Mouse (Mus musculus): ENCODE data around the gene Letm1. TPM values are rescaled to one million over a fixed set of nuclear protein-coding genes. Genes with fewer than 3 reads are reported as not detected.

The Letm1 gene
- polyA plus RNA-seq, 1 experiment from 2014 or later: 56.3 TPM

GRCm38 (mm10) chr5:33720852-33721490 is 61.6 kb downstream of the Letm1 start:
- Histone ChIP-seq H3K36me3 (replicated peaks) (no peaks in the 10 kb centered on the region), H3K27me3 (replicated peaks; ENCODE audit: low read depth, poor library complexity, severe bottlenecking) (peaks cover 85% of the 10 kb centered on the region), H3K9me3 (no peaks in the 10 kb centered on the region), H3K4me3 (peak overlapping the region; percentile 77), H3K4me1 (peaks cover 62% of the 10 kb centered on the region), H3K27ac (replicated peaks) (peak overlapping the region; percentile 87)
- whole genome bisulfite sequencing: 12% methylated on average over 8 of the region's 8 CpGs
- DNase-seq (ENCODE audit: low spot score): no peak

DNA sequence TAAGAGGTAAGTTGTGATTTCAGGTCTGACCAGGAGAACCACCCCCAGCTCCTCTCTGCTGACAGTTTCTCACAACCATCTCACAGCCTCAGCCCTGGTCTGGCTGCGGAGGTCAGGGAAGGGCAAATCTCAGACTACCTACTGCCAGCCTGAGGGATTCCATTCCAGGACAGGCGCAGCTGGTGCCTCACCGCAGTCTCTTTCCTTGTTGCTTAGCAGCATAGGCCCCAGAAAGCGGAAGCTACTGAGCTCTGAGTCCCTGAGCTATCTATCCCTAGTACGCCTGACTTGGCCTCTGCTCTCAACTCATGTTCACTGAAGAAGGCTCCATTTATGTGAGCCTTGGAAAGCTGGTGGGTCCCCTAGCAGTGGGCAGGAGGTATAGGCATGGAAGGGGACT is 64.2 kb downstream of the Letm1 start:
- H3K27ac ChIP-seq (replicated peaks): peak overlapping the region; percentile 5; the same call in 1 of the 2 replicates

GRCm38 (mm10) chr5:33716467-33716866 is 66.2 kb downstream of the Letm1 start:
- Histone ChIP-seq H3K4me1 (peaks cover 33% of the 10 kb centered on the region), H3K36me3 (replicated peaks) (no peaks in the 10 kb centered on the region), H3K4me3 (no peak overlapping the region), H3K9me3 (no peaks in the 10 kb centered on the region), H3K27ac (replicated peaks) (no peak overlapping the region; the same call in 1 of the 2 replicates), H3K27me3 (replicated peaks; ENCODE audit: low read depth, poor library complexity, severe bottlenecking) (peaks cover 79% of the 10 kb centered on the region)
- DNase-seq (ENCODE audit: low spot score): peak; percentile 26
- WGBS: 77% methylated on average over 6 of the region's 6 CpGs

More for the DNA sequence above, 64.2 kb downstream of the Letm1 start:
- Histone ChIP-seq H3K9me3 (no peaks in the 10 kb centered on the region), H3K36me3 (replicated peaks) (no peaks in the 10 kb centered on the region), H3K27me3 (replicated peaks; ENCODE audit: low read depth, poor library complexity, severe bottlenecking) (peaks cover 85% of the 10 kb centered on the region), H3K4me1 (peaks cover 52% of the 10 kb centered on the region), H3K4me3 (no peak overlapping the region)
- no peak for DNase-seq (ENCODE audit: low spot score)
- 66% methylated on average over 5 of the region's 5 CpGs for WGBS

- WGBS: 53% methylated on average over 2 of the region's 2 CpGs
- no peak overlapping the region for H3K4me3 ChIP-seq
- peaks cover 66% of the 10 kb centered on the region for H3K27me3 ChIP-seq (replicated peaks; ENCODE audit: low read depth, poor library complexity, severe bottlenecking)
- H3K9me3 ChIP-seq: no peaks in the 10 kb centered on the region
- peaks cover 21% of the 10 kb centered on the region for H3K4me1 ChIP-seq
- H3K36me3 ChIP-seq (replicated peaks): no peaks in the 10 kb centered on the region
- peak overlapping the region; percentile 66 for H3K27ac ChIP-seq (replicated peaks)
- DNase-seq (ENCODE audit: low spot score): no peak
Measured at GRCm38 (mm10) chr5:33715182-33715581, 67.4 kb downstream of the Letm1 start.

DNA sequence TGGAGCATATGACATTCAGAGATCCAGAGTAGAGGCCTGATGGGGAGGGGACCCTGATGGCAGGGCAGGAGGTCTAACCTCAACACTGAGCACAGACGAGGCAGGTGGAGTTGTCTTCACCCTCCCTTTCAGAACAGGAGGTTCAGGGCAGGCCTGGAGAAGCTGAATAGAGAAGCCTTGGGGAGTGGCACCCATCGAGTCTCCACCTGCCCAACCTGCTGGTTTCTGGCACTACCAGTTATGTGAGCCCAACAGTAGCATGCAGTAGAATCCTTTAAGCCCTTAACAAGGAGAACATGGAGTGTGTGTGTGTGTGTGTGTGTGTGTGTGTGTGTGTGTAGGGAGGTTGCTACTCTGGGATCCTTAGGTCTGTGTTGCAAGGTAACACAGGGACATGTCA is 70.1 kb downstream of the Letm1 start:
- H3K36me3 ChIP-seq (replicated peaks): no peaks in the 10 kb centered on the region
- 74% methylated on average over 2 of the region's 2 CpGs for WGBS
- peaks cover 46% of the 10 kb centered on the region for H3K27me3 ChIP-seq (replicated peaks; ENCODE audit: low read depth, poor library complexity, severe bottlenecking)
- peaks cover 19% of the 10 kb centered on the region for H3K4me1 ChIP-seq
- no peak for DNase-seq (ENCODE audit: low spot score)
- no peaks in the 10 kb centered on the region for H3K9me3 ChIP-seq
- H3K4me3 ChIP-seq: no peak overlapping the region
- no peak overlapping the region for H3K27ac ChIP-seq (replicated peaks)

DNA sequence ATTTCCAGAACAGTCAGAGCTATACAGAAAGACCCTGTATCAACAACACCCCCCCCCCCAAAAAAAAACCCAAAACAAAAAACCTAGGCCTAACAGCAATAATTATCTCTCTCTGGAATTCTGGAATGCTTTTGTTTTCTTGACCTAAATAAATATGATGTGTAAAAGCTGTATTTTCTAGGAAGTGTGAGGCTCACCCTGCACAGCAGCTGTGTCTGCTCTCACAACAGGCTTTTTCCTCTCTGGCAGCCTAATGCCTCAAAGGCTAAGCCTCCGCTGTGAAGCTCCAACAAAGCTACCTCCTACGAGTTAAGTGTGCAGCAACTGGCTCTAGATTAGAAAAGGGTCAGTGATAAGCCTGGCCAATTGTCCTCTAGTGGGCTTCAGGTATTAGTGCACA is 73.6 kb downstream of the Letm1 start:
- 53% methylated on average over 2 of the region's 2 CpGs for WGBS
- Histone ChIP-seq H3K36me3 (replicated peaks) (no peaks in the 10 kb centered on the region), H3K27me3 (replicated peaks; ENCODE audit: low read depth, poor library complexity, severe bottlenecking) (peaks cover 40% of the 10 kb centered on the region), H3K4me1 (peaks cover 38% of the 10 kb centered on the region), H3K27ac (replicated peaks) (no peak overlapping the region), H3K4me3 (no peak overlapping the region), H3K9me3 (no peaks in the 10 kb centered on the region)
- DNase-seq (ENCODE audit: low spot score): no peak

DNA sequence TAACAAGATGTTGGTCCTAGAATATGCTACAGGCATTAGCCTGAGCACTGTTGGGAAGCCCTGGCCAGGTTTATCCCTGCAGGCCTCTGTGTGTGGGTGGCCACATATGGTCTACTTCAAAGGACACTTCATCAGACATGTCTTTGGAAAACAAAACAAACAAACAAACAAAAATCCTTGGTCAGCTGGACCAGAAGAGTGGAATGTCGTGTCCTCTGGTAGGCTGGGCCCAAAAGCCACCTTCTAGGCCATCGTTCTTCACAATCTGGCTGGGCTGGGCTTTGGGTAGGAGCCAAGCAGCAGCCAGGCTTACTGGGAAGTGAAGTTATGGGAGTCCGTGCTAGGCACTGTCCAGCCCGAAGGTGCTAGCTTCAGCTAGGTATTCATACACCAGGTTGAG is 75.5 kb downstream of the Letm1 start:
- Histone ChIP-seq H3K9me3 (no peaks in the 10 kb centered on the region), H3K36me3 (replicated peaks) (no peaks in the 10 kb centered on the region), H3K27me3 (replicated peaks; ENCODE audit: low read depth, poor library complexity, severe bottlenecking) (peaks cover 36% of the 10 kb centered on the region), H3K27ac (replicated peaks) (0 out of 2 replicates have a peak overlapping the region, but pooled peaks have one; percentile 8), H3K4me1 (peaks cover 44% of the 10 kb centered on the region), H3K4me3 (no peak overlapping the region)
- DNase-seq (ENCODE audit: low spot score): no peak
- WGBS: 81% methylated on average over 4 of the region's 4 CpGs

- Histone ChIP-seq H3K27me3 (replicated peaks; ENCODE audit: low read depth, poor library complexity, severe bottlenecking) (peaks cover 44% of the 10 kb centered on the region), H3K27ac (replicated peaks) (peak overlapping the region; percentile 75), H3K4me1 (peaks cover 53% of the 10 kb centered on the region), H3K36me3 (replicated peaks) (no peaks in the 10 kb centered on the region), H3K4me3 (no peak overlapping the region), H3K9me3 (no peaks in the 10 kb centered on the region)
- 92% methylated on average over 1 of the region's 1 CpGs for WGBS
- DNase-seq (ENCODE audit: low spot score): no peak
Measured at GRCm38 (mm10) chr5:33706350-33706629, 76.3 kb downstream of the Letm1 start.

- H3K4me3 ChIP-seq: peak overlapping the region; percentile 27
- H3K9me3 ChIP-seq: no peaks in the 10 kb centered on the region
- 24% methylated on average over 9 of the region's 9 CpGs for WGBS
- H3K27ac ChIP-seq (replicated peaks): peak overlapping the region; percentile 75
- no peak for DNase-seq (ENCODE audit: low spot score)
- H3K36me3 ChIP-seq (replicated peaks): no peaks in the 10 kb centered on the region
- peaks cover 49% of the 10 kb centered on the region for H3K27me3 ChIP-seq (replicated peaks; ENCODE audit: low read depth, poor library complexity, severe bottlenecking)
- H3K4me1 ChIP-seq: peaks cover 58% of the 10 kb centered on the region
Measured at GRCm38 (mm10) chr5:33705612-33706349, 76.8 kb downstream of the Letm1 start.

- H3K27me3 ChIP-seq (replicated peaks; ENCODE audit: low read depth, poor library complexity, severe bottlenecking): peaks cover 56% of the 10 kb centered on the region
- DNase-seq (ENCODE audit: low spot score): peak; percentile 79
- WGBS: 2% methylated on average over 11 of the region's 11 CpGs
Measured at GRCm38 (mm10) chr5:33704945-33705611, 77.5 kb downstream of the Letm1 start.

GRCm38 (mm10) chr5:33703999-33704398 is 78.6 kb downstream of the Letm1 start:
- Histone ChIP-seq H3K27ac (replicated peaks) (peak overlapping the region; percentile 75), H3K4me1 (peaks cover 76% of the 10 kb centered on the region), H3K36me3 (replicated peaks) (no peaks in the 10 kb centered on the region), H3K4me3 (0 out of 2 replicates have a peak overlapping the region, but pooled peaks have one; percentile 4), H3K9me3 (no peaks in the 10 kb centered on the region), H3K27me3 (replicated peaks; ENCODE audit: low read depth, poor library complexity, severe bottlenecking) (peaks cover 67% of the 10 kb centered on the region)
- WGBS: 39% methylated on average over 8 of the region's 8 CpGs
- no peak for DNase-seq (ENCODE audit: low spot score)

More at GRCm38 (mm10) chr5:33704945-33705611, 77.5 kb downstream of the Letm1 start:
- Histone ChIP-seq H3K36me3 (replicated peaks) (no peaks in the 10 kb centered on the region), H3K9me3 (no peaks in the 10 kb centered on the region), H3K4me1 (peaks cover 65% of the 10 kb centered on the region), H3K4me3 (peak overlapping the region; percentile 27), H3K27ac (replicated peaks) (peak overlapping the region; percentile 75)

DNA sequence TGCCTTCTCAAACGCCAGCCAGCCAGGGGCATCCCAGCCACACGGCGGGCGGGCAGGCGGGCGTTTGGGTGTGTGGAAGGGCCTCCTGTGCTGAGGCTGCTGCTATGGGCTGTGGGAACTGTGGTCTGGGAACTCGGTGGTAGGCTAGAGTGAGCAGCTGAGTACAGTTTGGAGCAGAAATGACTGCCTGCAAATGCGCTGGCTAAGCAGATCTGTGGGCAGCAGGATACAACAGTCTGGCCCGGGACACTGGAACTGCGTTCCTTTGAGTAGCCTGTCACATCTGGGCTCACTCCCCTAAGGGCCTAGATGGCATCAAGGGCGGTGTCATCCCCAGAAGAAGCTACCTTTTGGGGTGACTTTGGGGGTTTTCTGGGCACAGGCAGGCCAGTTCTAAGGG is 80.8 kb downstream of the Letm1 start:
- WGBS: 79% methylated on average over 11 of the region's 11 CpGs

More for the DNA sequence above, 80.8 kb downstream of the Letm1 start:
- Histone ChIP-seq H3K9me3 (no peaks in the 10 kb centered on the region), H3K4me1 (peaks cover 86% of the 10 kb centered on the region), H3K4me3 (no peak overlapping the region), H3K27me3 (replicated peaks; ENCODE audit: low read depth, poor library complexity, severe bottlenecking) (peaks cover 86% of the 10 kb centered on the region), H3K36me3 (replicated peaks) (no peaks in the 10 kb centered on the region), H3K27ac (replicated peaks) (0 out of 2 replicates have a peak overlapping the region, but pooled peaks have one; percentile 21)
- DNase-seq (ENCODE audit: low spot score): no peak

Data from embryonic facial prominence, embryonic 10.5 days (tissue).